Mouse (Mus musculus) left cerebral cortex, postnatal 25 days (tissue): ENCODE measurements around the gene Tnp1. TPM values are rescaled to one million over a fixed set of nuclear protein-coding genes. Genes with fewer than 3 reads are reported as not detected.

Experiments used
- DNase-seq, 2 experiments: peaks; one replicate each; pipeline ENCODE4 v3.0.0; 2022; ENCODE audit warnings: low spot score in 2 of 2, mixed read lengths in 1 of 2
- intact Hi-C: fragments of 180-260 bp; cut with DNase I; formaldehyde crosslinking; loops from one replicate; pipeline ENCODE4 v1.15.1; 2025
- total RNA-seq, 2 experiments: library from RNA; stranded (reverse); gene quantifications; 2 replicates each; pipeline ENCODE4 v1.2.3; 2021

Gene Tnp1
- total RNA-seq, 2 experiments from 2014 or later, result not detected

DNA sequence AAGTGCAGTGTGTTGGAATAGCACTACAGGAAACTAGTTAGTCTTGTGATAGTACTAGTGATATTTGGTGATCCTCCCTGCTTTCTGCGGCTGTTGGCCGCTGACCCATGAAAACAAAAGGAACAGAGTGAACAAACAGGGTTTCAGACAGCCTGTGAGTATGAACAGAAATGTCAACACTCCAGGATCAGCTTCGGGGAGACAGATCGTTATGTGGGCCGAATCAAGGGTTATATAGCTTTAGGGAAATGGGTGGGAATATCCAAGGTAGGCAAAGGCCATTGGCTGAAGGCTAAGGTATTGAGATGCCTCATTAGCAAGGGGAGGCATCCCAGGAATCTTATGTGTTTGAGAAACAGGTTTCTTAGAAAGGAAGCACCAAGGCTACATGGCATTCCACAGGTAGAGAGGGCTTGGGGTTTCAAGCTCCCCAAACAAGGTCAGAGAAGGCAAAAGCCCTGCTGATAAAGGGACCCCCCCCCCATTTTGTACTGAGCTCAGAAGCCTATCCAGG lies 11.1 kb upstream of the Tnp1 start:
- DNase-seq, result no peak
- intact Hi-C loops, result no loop called here

DNA sequence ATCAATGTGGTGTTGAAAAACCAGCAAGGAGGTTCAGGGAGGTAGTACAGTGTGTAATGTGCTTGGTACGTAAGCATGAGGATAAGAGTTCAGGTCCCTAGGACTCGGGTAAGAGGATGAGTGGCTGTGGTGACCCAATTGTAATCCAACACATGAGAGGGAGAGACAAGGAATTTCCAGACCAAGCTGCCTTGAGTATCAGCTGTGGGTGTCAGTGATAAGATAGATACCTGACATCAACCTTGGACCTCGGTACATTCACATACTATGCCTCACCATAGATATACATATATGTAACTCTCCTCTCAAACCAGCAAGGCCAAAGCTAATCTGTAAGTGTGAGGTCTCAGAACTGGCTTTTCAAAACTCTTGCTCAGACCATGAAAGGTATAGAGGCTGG lies 10.4 kb upstream of the Tnp1 start:
- intact Hi-C loops, result no loop called here
- DNase-seq, result no peak

- intact Hi-C loops, result no loop called here
- DNase-seq, result no peak
These were observed 8.9 kb downstream of the Tnp1 start for GRCm38 (mm10) chr1:73006847-73007246.

DNA sequence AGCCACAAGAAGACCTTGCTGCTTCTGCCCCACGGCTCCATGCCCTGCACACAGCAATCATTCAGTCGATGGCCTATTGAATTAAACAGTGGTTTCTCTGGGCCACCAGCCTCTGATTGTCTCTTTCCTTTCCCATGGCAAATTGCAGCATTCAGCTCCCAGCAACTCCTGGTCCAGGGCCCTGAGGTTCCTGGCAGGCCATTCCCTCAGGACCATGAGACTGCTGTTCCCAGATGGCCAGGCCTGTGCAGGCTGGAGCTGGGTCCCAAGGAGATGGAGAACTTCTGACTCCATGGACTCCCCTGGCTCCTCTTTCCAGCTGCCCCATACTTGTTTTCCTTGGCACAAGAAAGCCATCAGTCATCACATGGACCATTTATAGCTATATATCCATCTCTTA lies 10.8 kb downstream of the Tnp1 start:
- intact Hi-C loops, result no loop called here
- peak in 1 of 2 experiments; percentile 24 for DNase-seq

GRCm38 (mm10) chr1:73002637-73003036 lies 13.1 kb downstream of the Tnp1 start:
- no peak for DNase-seq
- intact Hi-C loops, result no loop called here

GRCm38 (mm10) chr1:73001961-73002360 lies 13.7 kb downstream of the Tnp1 start:
- intact Hi-C loops, result no loop called here
- no peak for DNase-seq

DNA sequence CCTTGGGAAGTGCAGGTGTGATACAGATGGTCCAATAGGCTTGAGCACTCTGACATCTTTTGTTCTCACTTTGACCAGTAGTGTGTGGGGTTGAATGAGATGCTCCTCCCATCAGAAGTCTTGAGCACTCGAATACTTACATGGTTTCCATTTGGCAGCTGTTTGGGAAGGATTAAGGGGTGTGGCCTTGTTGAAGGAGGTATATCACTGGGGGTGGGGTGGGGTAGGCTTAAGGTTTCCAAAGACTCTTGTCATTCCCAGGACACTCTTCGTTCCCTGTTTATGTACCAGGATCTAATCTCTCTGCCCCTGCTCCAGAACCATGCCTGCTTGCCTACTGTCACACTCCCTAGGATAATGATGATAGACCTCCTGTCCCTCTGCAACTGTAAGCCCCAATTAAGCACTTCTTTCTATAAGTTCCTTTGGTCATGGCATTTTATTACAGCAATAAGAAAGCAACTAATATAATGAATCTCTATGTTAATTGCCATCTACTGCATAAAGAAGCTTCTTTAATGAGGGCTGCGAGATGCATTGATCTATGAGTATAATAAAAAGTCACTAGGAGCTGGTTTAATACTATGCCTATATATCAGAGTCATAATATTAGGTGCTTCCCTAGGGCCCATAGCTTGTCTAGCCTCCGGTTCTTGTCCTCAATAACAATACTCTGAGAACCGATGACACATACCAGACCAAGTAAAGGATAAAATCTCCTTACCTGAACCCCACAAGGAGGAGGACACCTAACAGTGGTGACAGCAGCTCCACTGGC lies 20.8 kb downstream of the Tnp1 start:
- DNase-seq, result no peak
- intact Hi-C loops, result loop anchor here (5.0 kb wide), 1 partner anchor 118 kb away; no protein-coding TSS in a partner anchor

DNA sequence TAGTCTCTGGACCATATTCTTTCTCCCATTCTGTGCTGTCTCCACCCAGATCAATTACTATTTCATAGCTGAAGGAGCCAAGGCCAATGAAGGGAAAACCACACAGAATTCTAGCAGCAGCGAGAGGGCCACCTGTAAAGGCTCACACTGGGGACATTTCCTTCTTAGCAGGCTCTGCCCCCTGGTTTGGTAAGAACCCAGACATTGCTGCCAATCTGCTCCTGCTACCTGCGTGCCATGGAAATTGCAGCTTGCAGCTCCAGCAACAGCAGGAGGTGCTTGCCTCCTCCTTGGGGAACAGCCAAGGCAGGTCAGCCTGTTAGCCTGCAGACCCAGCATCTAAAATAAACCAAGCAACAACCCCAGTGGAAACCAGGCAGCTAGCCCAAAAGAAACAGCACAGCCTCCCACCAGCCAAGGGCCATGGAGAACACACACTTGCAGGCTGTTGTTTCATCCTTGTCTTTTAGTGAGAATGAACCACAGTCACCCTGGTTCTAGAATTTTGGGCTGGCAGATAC lies 22.7 kb downstream of the Tnp1 start:
- peak in 1 of 2 experiments; percentile 46 for DNase-seq
- intact Hi-C loops, result loop anchor here (5.0 kb wide), 1 partner anchor 116 kb away; no protein-coding TSS in a partner anchor

GRCm38 (mm10) chr1:72992209-72992608 lies 23.5 kb downstream of the Tnp1 start:
- peak in 1 of 2 experiments; percentile 33 for DNase-seq
- intact Hi-C loops, result loop anchor here (5.0 kb wide), 1 partner anchor 115 kb away; no protein-coding TSS in a partner anchor

GRCm38 (mm10) chr1:72988904-72989303 lies 26.8 kb downstream of the Tnp1 start:
- DNase-seq, result peak in 1 of 2 experiments; percentile 41

GRCm38 (mm10) chr1:72986715-72987114 lies 29.0 kb downstream of the Tnp1 start:
- intact Hi-C loops, result no loop called here
- DNase-seq, result no peak

More at GRCm38 (mm10) chr1:72988904-72989303, 26.8 kb downstream of the Tnp1 start:
- intact Hi-C loops, result no loop called here

- peak in 1 of 2 experiments; percentile 46 for DNase-seq
- intact Hi-C loops, result no loop called here
These were observed 36.8 kb downstream of the Tnp1 start for GRCm38 (mm10) chr1:72978956-72979355.

- intact Hi-C loops, result no loop called here
- no peak for DNase-seq
These were observed 41.5 kb downstream of the Tnp1 start for GRCm38 (mm10) chr1:72974226-72974625.

- DNase-seq, result no peak
- intact Hi-C loops, result no loop called here
These were observed 45.2 kb downstream of the Tnp1 start for GRCm38 (mm10) chr1:72970461-72970860.

DNA sequence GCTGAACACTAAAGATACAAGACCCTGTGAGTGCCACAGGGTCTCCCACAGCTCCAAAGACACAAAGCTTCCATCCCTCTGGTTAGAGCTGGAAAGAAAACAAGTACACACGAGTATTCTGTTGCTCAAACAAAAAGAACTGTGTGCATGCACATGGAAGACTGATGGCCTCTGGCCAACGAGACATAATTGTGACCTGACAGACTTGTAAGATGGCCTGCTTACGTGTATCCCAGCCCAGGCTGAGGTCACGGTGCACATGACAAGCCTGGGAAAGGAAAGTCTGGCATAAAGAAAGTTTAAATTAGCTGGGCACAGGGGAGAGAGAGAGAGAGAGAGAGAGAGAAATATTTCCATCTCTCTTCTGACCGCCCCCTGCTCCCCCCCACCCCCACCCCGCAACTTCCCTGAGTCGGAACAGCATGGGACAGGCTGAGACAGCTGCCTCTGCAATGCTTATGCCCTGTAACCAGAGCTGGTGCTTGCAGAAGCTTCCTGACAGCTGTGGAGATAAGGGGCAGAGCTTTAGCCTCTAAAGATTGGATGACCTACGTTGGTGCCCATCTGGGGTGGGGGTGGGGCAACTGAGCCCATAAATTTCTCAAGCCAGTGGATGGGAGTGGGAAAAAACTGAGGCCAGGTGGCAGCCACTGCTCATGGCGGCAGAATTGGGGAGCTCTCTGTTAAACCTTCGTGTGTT lies 46.4 kb downstream of the Tnp1 start:
- no peak for DNase-seq
- intact Hi-C loops, result no loop called here

DNA sequence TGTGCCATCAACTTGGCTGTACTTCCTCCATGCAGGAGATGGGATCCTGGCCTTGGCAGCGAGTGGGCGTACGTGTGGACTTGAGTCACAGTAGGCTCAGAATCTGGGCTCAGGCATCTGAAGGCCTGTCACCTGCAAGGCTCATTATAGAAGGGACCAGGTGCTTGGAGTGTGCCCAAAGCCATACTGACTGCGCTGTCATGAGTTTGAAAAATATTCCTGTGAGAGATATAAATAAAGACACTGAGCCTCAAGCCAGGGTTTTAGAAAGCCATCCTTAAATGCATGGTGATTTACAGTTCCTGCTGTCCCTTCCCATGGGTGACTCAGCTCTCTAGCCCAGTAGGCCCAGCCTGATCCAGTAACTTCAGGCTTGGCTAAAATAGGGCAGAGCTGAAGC lies 49.3 kb downstream of the Tnp1 start:
- peak; percentile 26 to 83 for DNase-seq
- intact Hi-C loops, result no loop called here
